Mouse (Mus musculus) embryo, embryonic 10.5 days (tissue): ENCODE measurements at regions not wholly inside any gene's neighbourhood (a gene's known extent, or its start where the extent isn't known, plus 50 kb on each side); places are given as distances from the start of the nearest gene placed in this dataset.

Source experiments
- DNase-seq: peaks from one replicate; pipeline ENCODE4 v3.0.0-alpha.2; 2015; ENCODE audit warnings: low spot score

- DNase-seq = peak; percentile 97
These were observed 70.5 kb upstream of the Hnrnpa3 start for GRCm38 (mm10) chr2:75588572-75588971.

GRCm38 (mm10) chr2:75589452-75589851, 69.6 kb upstream of the Hnrnpa3 start:
- DNase-seq = peak; percentile 68

- DNase-seq = peak; percentile 95
These were observed 68.9 kb upstream of the Hnrnpa3 start for GRCm38 (mm10) chr2:75590175-75590574.

- no peak for DNase-seq
These were observed 58.5 kb upstream of the Hnrnpa3 start for GRCm38 (mm10) chr2:75600511-75600910.

- DNase-seq = peak; percentile 76
These were observed 55.7 kb upstream of the Hnrnpa3 start for GRCm38 (mm10) chr2:75603175-75603871.

GRCm38 (mm10) chr2:75605634-75606033, 53.4 kb upstream of the Hnrnpa3 start:
- peak; percentile 90 for DNase-seq

- DNase-seq = no peak
These were observed 51.8 kb upstream of the Hnrnpa3 start for GRCm38 (mm10) chr2:75607010-75607915.

- no peak for DNase-seq
These were observed 51.1 kb upstream of the Hnrnpa3 start for GRCm38 (mm10) chr2:75607958-75608357.

GRCm38 (mm10) chr2:75608482-75608881, 50.6 kb upstream of the Hnrnpa3 start:
- DNase-seq = no peak

- DNase-seq = peak; percentile 65
These were observed 49.7 kb upstream of the Hnrnpa3 start for GRCm38 (mm10) chr2:75609150-75609946.
